Mouse (Mus musculus) urinary bladder, adult 18-20 months (tissue): ENCODE data around the gene Ski.

ENCODE experiments used
- DNase-seq, 2 experiments: peaks; one replicate each; pipeline ENCODE4 v3.0.0; 2022; ENCODE audit warnings: low spot score in 2 of 2, mixed read lengths in 2 of 2

Ski gene

GRCm38 (mm10) chr4:155234371-155235310 lies 12.2 kb upstream of the Ski start:
- no peak for DNase-seq

GRCm38 (mm10) chr4:155233878-155234277 lies 11.5 kb upstream of the Ski start:
- peak in 1 of 2 experiments; percentile 79 for DNase-seq

DNA sequence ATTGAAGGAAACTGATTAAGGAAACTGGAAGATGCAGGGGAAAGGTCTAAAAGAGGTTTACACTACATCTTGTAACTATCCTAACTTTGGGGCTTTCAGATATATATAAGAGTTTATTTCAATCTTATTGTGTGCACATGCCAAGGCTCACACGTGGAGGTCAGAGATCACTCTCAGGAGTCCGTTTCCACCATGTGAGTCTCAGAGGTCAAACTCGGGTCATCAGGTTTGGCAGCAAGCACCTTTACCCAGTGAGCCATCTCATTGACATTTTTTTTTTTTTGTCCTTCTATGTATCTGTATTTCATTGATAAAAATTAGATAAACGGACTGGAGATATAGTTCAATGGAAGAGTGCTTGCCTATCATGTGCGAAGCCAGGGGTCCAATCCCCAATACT lies 6.1 kb upstream of the Ski start:
- DNase-seq, result no peak

DNA sequence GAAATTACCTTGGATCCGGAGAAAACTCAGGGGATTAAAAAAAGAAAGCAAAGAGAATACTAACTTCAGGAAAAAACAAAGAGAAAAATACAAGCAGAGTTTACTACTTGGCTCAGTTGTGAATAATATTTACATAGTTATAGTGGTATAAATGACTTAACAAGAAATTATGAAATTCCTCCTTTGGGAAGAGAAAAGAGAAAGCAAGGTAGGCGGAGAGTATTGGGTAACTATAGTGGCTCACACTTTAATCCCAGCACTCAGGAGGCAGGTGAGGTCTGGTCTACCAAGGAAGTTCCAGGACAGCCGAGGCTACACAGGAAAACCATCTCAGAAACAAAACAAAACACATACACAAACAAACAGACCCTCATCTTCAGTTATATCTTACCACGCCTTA lies 5.6 kb upstream of the Ski start:
- no peak for DNase-seq

DNA sequence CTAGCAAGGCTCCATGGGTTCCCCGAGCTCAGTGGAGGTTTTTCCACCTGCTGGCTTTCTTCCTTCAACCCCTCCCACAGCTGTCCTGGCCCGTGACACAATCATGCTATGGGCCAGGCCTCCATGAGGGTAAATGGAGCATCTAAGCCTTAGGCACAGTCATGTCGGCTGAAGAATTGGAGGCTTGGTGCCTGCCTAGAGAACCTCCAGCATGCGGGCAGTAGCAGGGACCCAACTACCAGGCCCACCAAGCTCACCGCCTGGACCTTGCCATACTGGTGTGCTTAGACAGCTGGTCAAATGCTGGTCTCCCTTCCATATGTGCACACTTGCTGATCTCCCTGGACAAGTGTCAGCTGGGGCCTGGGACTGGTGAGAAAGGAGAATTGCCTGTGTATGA lies 3.5 kb upstream of the Ski start:
- no peak for DNase-seq

DNA sequence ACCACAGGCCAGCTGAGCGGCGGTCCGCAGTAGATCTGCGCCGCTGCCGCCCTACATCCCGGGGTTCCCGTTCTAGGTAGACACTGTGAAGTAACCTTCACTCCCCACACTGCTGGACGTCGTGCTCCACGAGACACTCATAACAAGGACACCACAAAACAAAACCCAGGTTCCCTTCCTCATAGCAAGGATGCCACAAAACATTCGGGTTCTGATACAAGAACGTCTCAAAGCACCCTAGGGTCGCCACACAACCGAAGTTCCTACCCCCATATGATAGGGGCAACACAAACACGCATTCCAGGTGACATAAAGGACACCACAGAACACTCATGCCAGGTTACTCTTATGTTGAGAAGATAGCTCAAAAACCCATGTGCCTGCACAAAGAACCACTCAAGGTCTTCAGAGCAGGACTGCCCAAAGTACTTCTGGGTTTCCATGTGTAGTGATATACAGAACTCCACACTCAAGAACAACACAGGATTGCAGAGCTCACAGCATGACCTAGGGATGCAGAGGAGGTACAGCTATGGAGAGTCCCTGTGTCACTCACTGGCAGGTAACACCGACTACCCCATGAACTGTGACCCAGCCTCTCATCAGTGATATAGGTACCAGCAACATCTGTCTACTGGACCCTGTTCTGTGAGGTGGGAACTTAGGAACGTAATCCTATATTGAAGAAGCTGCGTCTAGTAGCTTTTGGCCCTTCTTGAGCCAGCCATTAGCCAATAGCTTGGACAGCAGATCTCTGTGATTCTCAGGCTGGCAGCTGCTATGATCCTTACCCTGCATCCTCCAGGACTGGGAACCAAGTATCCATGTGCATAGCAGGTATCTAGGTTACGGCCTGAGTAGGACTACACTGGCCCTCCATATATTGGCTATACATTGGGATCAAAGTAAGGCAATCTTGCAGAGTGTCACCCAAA lies 1.5 kb upstream of the Ski start:
- DNase-seq, result no peak

DNA sequence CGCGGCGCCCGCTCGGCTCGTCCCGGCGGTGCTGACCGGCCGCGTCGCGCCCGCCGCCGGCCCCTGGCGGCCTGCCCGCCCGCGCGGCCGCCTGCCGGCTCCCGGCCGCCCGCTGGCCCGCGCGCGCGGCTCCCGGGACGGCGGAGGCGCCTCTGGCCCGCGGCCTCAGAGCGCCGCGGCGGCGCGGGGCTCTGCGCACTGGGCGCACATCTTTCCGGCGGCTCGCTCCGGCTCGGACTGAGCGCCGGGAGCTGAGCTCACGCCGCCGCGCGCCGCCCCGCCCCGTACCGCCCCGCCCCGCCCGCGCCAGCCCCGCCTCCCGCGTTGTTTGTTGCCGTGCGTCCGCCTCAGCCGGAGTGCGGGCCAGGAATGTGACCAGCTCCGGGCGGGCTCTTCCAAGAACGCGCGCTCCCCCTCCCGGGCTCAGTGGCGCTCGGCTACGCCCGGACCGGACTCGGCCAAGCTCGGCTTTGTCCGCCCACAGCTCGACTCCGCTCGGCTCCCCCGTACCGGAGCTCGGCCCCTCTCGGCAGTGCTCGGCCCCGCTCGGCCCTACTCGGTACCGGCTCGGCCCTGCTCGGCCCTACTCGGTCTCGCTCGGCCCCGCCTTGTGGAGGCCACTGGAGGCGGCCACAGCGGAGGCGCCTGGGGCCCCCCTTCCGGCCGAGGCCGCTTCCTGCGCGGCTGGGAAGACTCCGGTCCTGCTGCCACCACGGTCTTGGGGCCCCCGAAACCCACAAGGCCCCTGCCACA lies 625 bp upstream of the Ski start:
- DNase-seq, result peak; percentile 99 to 100

DNA sequence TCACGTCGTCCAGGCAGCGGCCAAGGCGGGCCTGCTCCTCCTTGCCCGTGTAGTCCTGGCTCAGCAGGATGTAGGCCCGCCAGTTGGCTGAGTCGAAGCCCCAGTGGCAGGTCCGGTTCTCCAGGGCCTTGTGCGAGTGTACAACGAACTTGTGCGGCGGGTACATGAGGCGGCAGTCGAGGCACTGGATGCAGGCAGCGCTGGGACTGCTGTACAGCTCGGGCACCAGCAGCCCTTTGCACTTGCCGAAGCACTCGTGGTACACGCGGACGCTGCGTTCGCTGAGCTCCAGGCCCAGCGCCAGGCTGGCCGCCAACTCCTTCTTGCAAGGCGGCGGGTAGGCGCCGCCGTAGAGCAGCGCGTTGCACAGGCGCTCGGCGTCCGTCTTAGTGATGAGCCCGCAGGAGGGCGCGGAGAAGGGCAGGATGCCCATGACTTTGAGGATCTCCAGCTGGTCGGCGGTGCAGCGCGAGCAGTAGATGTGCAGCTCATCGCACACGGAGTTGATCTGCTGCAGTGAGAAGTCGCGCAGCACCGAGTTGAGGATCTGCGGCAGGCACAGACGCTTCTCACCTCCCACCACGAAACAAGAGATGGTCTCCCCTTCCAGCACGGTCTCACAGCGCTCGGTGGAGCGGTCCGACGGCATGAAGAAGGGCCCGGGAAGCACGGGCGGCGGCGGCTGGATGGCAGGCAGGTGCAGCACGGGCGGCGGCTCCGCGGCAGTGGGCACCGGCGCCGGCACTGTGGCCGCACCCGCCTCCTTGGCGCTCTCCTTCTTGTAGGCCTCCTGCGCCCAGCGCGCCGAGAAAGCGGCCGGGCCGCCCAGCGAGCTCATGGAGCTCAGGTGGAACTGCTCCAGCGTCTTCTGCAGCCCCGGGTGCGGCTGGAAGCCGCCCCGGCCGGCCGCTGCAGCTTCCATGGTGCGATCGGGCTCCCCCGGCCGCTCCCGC lies 517 bp downstream of the Ski start:
- peak; percentile 59 to 66 for DNase-seq

- no peak for DNase-seq
Measured at GRCm38 (mm10) chr4:155221106-155221505, 1.3 kb downstream of the Ski start.

GRCm38 (mm10) chr4:155220213-155221100 lies 1.9 kb downstream of the Ski start:
- no peak for DNase-seq

DNA sequence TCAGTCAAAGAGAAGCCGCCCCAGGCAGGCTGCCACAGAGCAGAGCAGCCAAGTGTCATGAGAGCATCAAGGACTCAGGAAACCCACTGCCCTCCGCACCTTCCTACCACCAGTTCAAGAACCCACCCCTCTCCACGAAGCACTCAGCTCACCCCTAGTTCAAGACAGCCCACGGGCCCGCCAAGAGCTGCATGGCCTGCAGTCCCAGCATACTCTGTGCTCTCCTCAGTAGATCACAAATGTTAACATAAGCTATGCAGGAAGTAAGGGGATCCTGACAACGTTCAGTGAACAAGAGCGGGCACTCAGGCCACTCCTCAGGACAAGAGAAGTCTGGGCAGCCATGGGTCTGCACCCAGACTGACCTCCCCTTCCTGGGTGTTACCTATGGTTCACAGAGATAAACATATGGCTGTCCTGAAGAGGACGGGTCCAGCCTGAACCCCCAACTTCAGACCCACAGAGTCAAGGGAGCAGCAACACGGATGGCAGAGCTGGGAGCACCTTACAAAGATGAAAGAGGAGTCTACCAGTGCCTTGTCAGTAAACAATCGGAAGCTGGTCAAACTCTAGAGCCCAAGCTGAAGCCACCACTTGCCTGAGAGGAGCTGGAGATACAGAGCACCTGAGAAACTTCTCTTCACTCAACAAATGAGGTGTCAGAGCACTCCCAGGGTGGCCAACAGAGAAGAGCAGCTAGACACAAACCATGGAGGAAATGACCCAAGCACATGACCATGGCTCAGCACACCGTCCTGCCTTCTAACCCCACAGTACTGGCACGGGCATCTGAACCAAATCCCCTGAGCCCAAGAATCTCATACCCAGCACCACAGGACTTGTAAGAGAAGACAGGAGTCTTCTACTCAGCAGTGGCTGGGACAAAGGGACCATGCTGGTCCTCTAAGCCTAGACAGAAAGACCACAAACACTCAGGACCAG lies 2.9 kb downstream of the Ski start:
- no peak for DNase-seq

GRCm38 (mm10) chr4:155218104-155218732 lies 4.2 kb downstream of the Ski start:
- DNase-seq, result no peak

DNA sequence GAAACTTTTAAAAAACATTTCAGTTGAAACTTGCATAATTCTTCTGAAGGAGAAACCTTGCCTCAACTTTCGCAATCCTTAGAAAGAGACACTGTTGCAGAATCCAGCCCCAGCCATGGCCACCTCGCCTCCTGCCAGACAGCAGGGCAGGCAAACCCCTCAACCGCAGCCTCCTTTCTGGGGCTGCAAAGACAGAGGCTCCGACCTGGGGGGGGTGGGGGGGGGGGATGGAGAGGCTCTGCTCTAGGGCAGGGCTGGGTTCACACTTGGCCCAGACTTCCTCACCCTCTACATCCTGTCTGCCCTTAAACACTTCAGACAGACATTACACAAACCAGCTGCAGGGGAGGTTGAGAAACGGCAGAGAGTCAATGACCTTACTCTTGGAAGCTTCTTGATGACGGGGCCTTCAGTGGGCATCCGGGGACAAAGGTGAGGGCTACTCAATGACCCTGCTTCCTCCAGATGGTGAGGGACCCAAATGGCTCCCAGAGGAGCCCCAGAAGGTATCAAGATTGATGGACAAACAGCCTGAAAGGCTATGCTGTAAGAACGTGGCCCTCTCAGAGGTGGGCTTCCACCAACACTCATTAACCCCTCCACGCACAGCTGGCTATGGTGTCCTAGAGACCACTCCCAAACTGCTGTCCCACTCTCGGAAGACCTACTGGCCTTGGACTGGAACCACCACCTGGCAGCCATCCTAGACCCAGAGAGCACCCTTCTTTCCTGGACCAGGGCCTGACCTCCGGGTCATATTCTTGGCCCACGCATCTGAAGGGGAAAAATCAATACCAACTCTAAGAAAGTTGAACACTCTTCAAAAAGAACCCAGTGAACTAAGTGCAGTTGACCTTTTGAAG lies 4.9 kb downstream of the Ski start:
- no peak for DNase-seq

DNA sequence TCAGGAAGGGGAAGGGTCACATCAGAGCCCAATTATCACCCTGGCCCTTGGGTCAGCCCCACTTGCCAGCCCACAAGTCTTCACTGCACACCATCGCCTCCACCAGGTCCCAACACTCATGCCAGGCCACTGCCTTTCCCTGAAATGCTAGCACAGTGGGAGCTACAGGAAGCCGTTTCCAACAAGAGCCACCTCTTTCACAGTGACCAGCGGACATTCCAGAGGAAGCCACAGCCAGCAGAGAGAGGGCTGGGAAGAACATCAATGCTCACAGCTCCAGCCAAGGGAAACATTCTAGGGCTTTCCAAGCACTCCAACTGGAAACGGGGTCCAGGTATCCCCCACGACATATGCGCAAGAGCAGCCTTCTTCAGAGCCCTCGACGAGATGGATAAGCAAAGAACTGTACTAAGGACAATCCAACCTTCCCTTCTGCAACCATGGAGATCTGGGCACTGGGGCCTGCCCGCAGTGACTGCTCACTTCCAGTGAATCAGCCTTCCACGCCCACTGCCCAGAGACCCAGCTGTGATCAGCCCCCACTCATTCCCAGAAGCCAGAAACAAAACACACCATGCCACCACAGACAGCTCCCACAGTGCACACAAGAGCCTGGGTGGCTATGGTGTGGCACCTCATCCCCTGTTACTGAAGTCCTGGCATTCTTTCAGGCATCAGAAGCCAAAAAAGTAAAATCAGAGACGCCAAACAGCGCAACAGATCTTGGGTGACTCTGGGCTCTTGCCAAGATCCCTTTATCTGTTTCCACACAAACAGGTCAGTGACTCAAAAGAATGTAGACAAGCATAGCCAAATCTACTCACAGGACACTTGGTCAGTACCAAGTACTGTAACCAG lies 6.4 kb downstream of the Ski start:
- no peak for DNase-seq

GRCm38 (mm10) chr4:155215203-155215602 lies 7.2 kb downstream of the Ski start:
- DNase-seq, result no peak

DNA sequence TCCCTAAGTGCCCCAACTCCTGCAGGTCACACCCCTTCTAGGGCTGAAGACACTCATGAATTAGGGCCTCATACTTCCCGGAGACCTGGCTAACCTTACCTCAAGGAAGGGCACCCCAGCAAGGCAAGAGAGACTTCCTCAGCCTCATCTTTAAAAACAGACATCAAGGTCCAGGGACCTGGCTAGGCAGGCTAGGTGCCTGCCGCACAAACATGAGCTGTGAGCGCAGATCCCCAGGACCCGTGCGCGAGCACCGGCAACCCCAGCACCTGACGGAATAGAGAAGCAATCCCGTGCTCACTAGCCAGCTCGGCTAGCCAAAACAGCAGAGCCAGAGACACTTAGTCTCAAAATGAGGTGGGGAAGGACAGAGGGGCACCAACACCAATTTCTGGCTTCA lies 7.6 kb downstream of the Ski start:
- DNase-seq, result no peak
